Comparison of ENCODE assay signal across 10 mouse cellular contexts in genomic region chr15:77185614-77186013, GRCm38 (mm10).
DNase-seq lines count a peak whose midpoint lies in the region; ATAC-seq lines count a peak whose summit lies in the region.
"Had no signal": no experiment of that assay in that cellular context is flagged by ENCODE, and none has a peak within 500 bp of the region (broad histone marks: within the 10 kb centered on the region; RNA-seq: fewer than 3 reads in every experiment).

No protein-coding gene starts in this region.

- 43% methylated on average over 5 of the region's 5 CpGs for WGBS in embryonic facial prominence, embryonic 10.5 days
- 46% methylated on average over 5 of the region's 5 CpGs for WGBS in intestine, embryonic 16.5 days

- no peak overlapping the region for H3K9ac ChIP-seq in intestine, embryonic 16.5 days (ENCODE audit: low read depth, low read length)

- DNase-seq in kidney, postnatal 25 days = peak; percentile 39 to 59
- no peak for DNase-seq in kidney, adult 9 months
- DNase-seq in adrenal gland, postnatal 10 days = peak; percentile 70
- DNase-seq in embryonic facial prominence, embryonic 10.5 days (ENCODE audit: low spot score) = peak; percentile 44
- DNase-seq in heart, postnatal 36 days = peak; percentile 39 to 40
- no peak for DNase-seq in layer of hippocampus, adult 11-12 months (ENCODE audit: low spot score)
- DNase-seq: cerebellum, adult 9-10 months; right cerebral cortex, postnatal 14 days; thymus, adult 18-20 months had no signal

- H3K4me2 ChIP-seq in intestine, embryonic 16.5 days (ENCODE audit: low read depth, low read length) = no peak overlapping the region

- H3K27me3 ChIP-seq in embryonic facial prominence, embryonic 10.5 days (replicated peaks; ENCODE audit: low read depth, poor library complexity, severe bottlenecking) = no peaks in the 10 kb centered on the region
- no peaks in the 10 kb centered on the region for H3K27me3 ChIP-seq in intestine, embryonic 16.5 days (replicated peaks; ENCODE audit: control insufficient read depth, insufficient read depth, low read length)

- peaks cover 4% of the 10 kb centered on the region for H3K9me3 ChIP-seq in embryonic facial prominence, embryonic 10.5 days
- no peaks in the 10 kb centered on the region for H3K9me3 ChIP-seq in intestine, embryonic 16.5 days (ENCODE audit: control insufficient read depth, low read length)

- H3K4me3 ChIP-seq in embryonic facial prominence, embryonic 10.5 days = no peak overlapping the region
- no peak overlapping the region for H3K4me3 ChIP-seq in intestine, embryonic 16.5 days (ENCODE audit: low read length)

- ATAC-seq in intestine, embryonic 16.5 days = no peak

- intact Hi-C loops in heart, postnatal 36 days (cut with DNase I) = loop anchor here (2.0 kb wide), 1 partner anchor 35 kb away; no protein-coding TSS in a partner anchor

- H3K4me1 ChIP-seq in embryonic facial prominence, embryonic 10.5 days = peaks cover 28% of the 10 kb centered on the region
- H3K4me1 ChIP-seq in intestine, embryonic 16.5 days (ENCODE audit: control insufficient read depth, insufficient read depth, low read length) = peaks cover 8% of the 10 kb centered on the region; the same call in 1 of the 2 replicates

- H3K36me3 ChIP-seq in embryonic facial prominence, embryonic 10.5 days (replicated peaks) = peaks cover 10% of the 10 kb centered on the region
- H3K36me3 ChIP-seq in intestine, embryonic 16.5 days (ENCODE audit: control insufficient read depth, insufficient read depth, low read length) = peaks cover 3% of the 10 kb centered on the region; the same call in 1 of the 2 replicates

- H3K27ac ChIP-seq in embryonic facial prominence, embryonic 10.5 days (replicated peaks) = no peak overlapping the region
- H3K27ac ChIP-seq in intestine, embryonic 16.5 days (ENCODE audit: low read length) = no peak overlapping the region

Comparison
In these comparisons a context has a peak if more than half of its experiments do, and no peak if none do; other contexts are left out.
1. DNase-seq: peak in kidney, postnatal 25 days (2 of 2), adrenal gland, postnatal 10 days (single experiment), embryonic facial prominence, embryonic 10.5 days (single experiment) and heart, postnatal 36 days (2 of 2); none in kidney, adult 9 months (single experiment) and layer of hippocampus, adult 11-12 months (single experiment).